Mouse (Mus musculus): Measurements from ENCODE around the gene Stat5a. TPM values are rescaled to one million over a fixed set of nuclear protein-coding genes. Genes with fewer than 3 reads are reported as not detected.

Gene Stat5a
- polyA plus RNA-seq, 1 experiment from 2014 or later = 5.7 TPM

DNA sequence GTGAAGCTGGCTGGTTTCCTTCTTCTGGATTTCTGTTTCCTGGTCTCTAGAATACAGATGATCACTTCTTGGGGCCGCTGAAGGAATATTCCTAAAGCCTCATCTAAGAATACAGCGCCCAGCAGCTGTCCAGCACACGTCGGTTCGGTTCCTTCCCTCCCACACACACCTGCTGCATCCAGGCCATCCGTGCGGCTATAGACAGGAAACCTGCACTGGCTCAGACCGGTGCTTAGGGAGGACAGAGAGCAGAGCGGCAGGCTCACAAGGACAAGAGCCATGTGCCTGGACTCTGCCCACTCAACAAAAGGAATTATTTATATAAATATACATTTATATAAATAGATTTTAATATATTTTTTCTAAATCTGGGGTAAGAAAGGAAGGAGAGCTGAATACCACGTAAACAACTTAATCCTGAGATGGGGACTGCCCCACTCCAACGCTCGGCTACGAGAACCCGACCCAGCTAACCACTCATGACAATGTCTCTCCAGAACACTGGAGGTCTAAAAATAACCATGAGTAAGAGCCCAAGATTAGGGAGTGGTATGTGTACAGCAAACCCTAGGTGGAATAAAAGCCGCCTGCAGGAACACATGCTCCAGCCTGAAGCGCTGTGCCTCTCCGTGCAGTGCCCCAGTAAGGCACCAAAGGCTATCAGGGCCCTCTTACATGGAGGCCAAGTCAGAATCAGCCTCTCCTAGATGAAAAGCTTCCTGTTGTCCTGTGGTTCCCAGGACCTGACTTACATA lies 53.4 kb downstream of the Stat5a start:
- Histone ChIP-seq H3K36me3 (peaks cover 26% of the 10 kb centered on the region), H3K4me2 (replicated peaks) (no peak overlapping the region), H3K27me3 (no peaks in the 10 kb centered on the region), H3K9me3 (peaks cover 8% of the 10 kb centered on the region; the same call in 1 of the 2 replicates), H3K9ac (no peak overlapping the region), H3K4me3 (no peak overlapping the region), H3K27ac (no peak overlapping the region), H3K4me1 (no peaks in the 10 kb centered on the region)
- no peak for ATAC-seq (ENCODE audit: low FRiP score, low read depth)
- WGBS = 87% methylated on average over 17 of the region's 17 CpGs

DNA sequence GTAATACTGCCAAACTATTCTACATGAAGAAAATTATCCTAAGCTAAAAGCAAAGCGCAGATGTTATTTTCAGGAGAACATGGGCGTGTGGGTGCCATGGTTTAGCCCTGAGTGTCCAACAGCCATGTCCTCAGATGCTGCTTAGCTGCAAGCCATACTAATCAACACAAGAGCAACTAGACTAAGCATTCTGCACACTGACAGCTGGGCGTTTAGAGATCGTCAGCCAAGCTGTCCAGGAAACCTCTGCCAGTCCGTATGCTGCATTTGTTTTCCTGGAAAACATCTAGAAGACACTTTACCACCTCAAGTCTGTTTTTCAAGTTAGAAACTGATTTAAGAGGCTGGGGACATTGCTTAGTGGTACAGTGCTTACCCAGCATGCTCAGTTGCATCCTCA lies 55.3 kb downstream of the Stat5a start:
- peaks cover 20% of the 10 kb centered on the region for H3K36me3 ChIP-seq
- ATAC-seq (ENCODE audit: low FRiP score, low read depth) = no peak
- H3K4me1 ChIP-seq = no peaks in the 10 kb centered on the region
- H3K9ac ChIP-seq = no peak overlapping the region
- no peak overlapping the region for H3K4me2 ChIP-seq (replicated peaks)
- H3K27ac ChIP-seq = no peak overlapping the region
- H3K4me3 ChIP-seq = no peak overlapping the region
- 78% methylated on average over 5 of the region's 5 CpGs for WGBS
- no peaks in the 10 kb centered on the region for H3K27me3 ChIP-seq
- peaks cover 8% of the 10 kb centered on the region; the same call in 1 of the 2 replicates for H3K9me3 ChIP-seq

DNA sequence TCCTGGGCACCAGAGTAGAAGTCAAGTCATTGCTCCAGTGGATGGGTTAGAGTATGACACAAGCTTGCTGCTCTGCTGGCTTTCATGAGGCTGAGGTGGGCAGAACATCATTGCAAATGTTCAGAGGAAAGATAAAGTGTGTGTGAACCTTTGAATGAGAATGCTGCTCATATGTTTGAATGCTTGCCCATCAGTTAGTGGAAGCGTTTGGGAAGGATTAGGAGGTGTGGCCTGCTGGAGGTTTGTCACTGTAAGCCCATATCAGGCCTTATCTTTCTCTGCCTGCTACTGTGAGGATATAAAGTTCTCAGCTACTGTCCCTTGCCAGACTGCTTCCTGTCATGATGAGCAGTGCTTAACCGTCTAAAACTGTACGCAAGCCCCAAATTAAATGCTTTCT lies 55.9 kb downstream of the Stat5a start:
- WGBS = 91% methylated on average over 3 of the region's 3 CpGs
- Histone ChIP-seq H3K36me3 (peaks cover 20% of the 10 kb centered on the region), H3K27ac (no peak overlapping the region), H3K4me3 (no peak overlapping the region), H3K9ac (no peak overlapping the region), H3K27me3 (no peaks in the 10 kb centered on the region), H3K4me2 (replicated peaks) (no peak overlapping the region), H3K4me1 (no peaks in the 10 kb centered on the region), H3K9me3 (peaks cover 8% of the 10 kb centered on the region; the same call in 1 of the 2 replicates)
- no peak for ATAC-seq (ENCODE audit: low FRiP score, low read depth)

DNA sequence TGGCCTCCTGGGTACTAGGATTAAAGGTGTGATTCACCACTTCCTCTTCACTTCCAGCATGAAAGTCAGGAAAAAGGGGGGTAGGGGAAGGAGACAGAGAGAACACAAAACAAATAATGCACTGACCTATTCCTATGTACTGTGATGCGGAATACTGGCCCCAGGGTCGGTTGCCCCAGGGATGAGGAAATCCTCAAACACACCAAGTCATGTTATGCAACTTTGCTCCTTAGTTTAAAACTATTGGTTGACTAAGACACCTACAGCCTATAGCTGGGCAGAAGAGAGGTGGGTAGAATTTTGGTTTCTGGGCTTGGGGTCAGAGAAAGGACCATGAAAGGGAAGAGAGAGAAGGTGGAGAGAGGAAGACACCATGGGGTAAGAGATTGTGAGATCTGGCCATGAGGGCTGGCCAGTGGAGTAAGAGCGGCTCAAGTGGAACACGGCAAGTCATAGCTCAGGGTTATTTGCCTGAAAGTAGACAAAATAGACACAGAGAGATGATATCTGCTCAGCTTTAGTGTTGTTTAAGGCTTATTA lies 57.4 kb downstream of the Stat5a start:
- 87% methylated on average over 4 of the region's 4 CpGs for WGBS
- Histone ChIP-seq H3K27me3 (no peaks in the 10 kb centered on the region), H3K4me1 (no peaks in the 10 kb centered on the region), H3K9ac (no peak overlapping the region), H3K36me3 (peaks cover 12% of the 10 kb centered on the region; the same call in 1 of the 2 replicates), H3K27ac (no peak overlapping the region), H3K4me3 (no peak overlapping the region), H3K4me2 (replicated peaks) (no peak overlapping the region), H3K9me3 (peaks cover 8% of the 10 kb centered on the region; the same call in 1 of the 2 replicates)
- ATAC-seq (ENCODE audit: low FRiP score, low read depth) = no peak

DNA sequence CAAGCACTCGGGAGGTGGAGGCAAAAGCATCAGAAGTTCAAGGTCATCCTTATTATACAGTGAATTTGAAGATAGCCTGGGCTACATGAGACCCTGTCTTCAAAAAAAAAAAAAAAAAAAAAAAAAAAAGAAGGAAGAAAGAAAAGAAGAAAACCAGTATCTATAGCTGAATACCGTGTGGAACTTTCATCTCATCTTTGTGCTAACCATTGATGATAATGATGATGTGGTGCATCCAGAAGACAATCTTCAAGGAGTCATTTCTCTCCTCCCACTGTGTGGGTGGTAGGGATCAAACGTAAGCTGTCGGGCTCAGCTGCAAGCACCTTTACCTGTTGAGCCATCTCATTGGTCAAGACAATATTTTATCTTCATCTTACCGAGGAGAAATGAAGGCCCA lies 58.9 kb downstream of the Stat5a start:
- Histone ChIP-seq H3K9me3 (peaks cover 8% of the 10 kb centered on the region; the same call in 1 of the 2 replicates), H3K27ac (no peak overlapping the region), H3K27me3 (no peaks in the 10 kb centered on the region), H3K9ac (no peak overlapping the region), H3K4me1 (no peaks in the 10 kb centered on the region), H3K4me3 (no peak overlapping the region), H3K4me2 (replicated peaks) (no peak overlapping the region), H3K36me3 (peaks cover 12% of the 10 kb centered on the region; the same call in 1 of the 2 replicates)
- no peak for ATAC-seq (ENCODE audit: low FRiP score, low read depth)
- WGBS = 93% methylated on average over 5 of the region's 5 CpGs

DNA sequence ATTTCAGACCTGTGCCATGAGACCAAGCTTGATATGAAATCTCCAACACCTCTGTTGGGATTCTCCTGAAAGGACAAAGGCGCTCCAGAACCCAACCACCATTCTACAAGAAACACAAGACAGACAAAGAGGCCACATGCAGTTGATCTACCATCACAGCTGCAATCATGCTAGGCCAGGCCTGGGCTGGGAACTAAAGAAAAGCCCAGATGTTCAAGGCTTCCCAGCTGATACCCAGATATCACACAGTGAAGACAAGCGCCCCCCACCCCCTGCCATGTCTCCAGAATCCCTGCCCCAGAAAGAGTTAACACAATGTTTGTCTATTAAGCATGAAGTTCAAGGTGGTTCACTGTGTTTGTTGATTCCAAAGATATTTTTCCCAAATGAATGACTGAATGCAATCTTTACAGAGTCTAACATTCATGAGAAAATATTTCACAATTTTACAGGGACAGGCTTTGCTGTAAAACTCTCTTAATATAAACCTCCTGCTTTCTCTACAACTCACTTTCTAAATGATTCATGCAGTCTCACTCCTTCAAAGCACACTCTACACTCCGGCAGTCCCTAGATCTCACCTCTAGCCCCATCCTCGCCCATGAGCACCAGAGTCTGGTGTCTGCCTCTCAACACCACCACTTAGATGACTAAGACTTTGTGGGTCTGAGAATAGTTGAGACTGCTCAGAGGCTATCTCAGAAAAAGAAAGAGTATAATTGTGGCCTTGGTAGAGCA lies 61.9 kb downstream of the Stat5a start:
- no peaks in the 10 kb centered on the region for H3K4me1 ChIP-seq
- H3K9me3 ChIP-seq = no peaks in the 10 kb centered on the region
- no peak overlapping the region for H3K9ac ChIP-seq
- H3K27me3 ChIP-seq = no peaks in the 10 kb centered on the region
- H3K36me3 ChIP-seq = peaks cover 12% of the 10 kb centered on the region
- WGBS = 89% methylated on average over 4 of the region's 4 CpGs
- ATAC-seq (ENCODE audit: low FRiP score, low read depth) = no peak
- H3K4me3 ChIP-seq = no peak overlapping the region
- no peak overlapping the region for H3K27ac ChIP-seq
- no peak overlapping the region for H3K4me2 ChIP-seq (replicated peaks)

DNA sequence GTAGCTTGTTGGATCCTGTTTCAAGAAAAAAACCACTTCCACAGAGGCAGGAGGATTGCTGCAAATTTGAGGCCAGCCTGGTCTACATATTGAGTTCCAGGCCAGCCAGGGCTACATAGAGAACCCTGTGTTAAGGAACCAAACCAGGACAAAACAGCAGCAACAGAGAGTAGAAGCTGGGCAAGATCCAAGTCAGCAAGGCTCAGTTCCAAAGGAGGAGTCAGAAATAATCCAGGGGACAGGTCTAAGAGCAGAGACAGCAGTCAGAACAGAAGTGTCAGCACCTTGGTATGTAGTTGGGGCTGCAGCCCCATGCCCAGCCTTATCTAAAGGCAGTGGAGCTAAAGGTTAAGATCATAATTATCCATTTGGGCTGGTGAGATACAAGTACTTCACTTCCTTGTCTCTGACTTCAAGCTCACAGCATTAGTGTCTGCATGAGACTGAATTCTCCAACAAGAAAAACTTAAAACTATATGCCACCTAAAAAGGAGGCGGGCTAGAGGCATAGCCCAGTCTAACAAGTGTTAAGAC lies 65.3 kb downstream of the Stat5a start:
- Histone ChIP-seq H3K27ac (no peak overlapping the region), H3K36me3 (no peaks in the 10 kb centered on the region; the same call in 1 of the 2 replicates), H3K4me2 (replicated peaks) (no peak overlapping the region), H3K27me3 (no peaks in the 10 kb centered on the region), H3K9me3 (no peaks in the 10 kb centered on the region), H3K4me1 (no peaks in the 10 kb centered on the region), H3K9ac (no peak overlapping the region), H3K4me3 (no peak overlapping the region)
- 91% methylated on average over 1 of the region's 1 CpGs for WGBS
- no peak for ATAC-seq (ENCODE audit: low FRiP score, low read depth)

DNA sequence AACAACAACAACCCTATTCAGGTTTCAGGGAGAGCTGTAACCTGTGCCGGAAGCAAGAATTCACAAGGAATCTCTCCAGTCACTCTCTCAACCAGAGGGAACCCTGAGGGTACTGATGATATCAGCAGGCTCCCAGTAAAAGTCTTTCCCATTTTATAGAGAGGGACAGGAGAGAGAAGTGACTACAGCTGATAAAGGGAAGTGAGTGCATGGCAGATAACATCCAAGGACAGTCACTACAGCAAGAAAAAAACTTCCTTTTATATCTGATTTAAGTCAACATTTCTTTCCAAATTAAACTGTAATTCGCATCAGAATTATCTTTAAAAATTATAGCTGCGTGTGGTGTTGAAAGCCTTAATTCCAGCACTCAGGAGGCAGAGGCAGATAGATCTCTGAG lies 68.2 kb downstream of the Stat5a start:
- Histone ChIP-seq H3K9ac (no peak overlapping the region), H3K27ac (no peak overlapping the region), H3K4me3 (no peak overlapping the region), H3K4me2 (replicated peaks) (no peak overlapping the region), H3K27me3 (no peaks in the 10 kb centered on the region), H3K36me3 (no peaks in the 10 kb centered on the region; the same call in 1 of the 2 replicates), H3K9me3 (no peaks in the 10 kb centered on the region), H3K4me1 (peaks cover 17% of the 10 kb centered on the region; the same call in 1 of the 2 replicates)
- ATAC-seq (ENCODE audit: low FRiP score, low read depth) = no peak
- 79% methylated on average over 3 of the region's 3 CpGs for WGBS

DNA sequence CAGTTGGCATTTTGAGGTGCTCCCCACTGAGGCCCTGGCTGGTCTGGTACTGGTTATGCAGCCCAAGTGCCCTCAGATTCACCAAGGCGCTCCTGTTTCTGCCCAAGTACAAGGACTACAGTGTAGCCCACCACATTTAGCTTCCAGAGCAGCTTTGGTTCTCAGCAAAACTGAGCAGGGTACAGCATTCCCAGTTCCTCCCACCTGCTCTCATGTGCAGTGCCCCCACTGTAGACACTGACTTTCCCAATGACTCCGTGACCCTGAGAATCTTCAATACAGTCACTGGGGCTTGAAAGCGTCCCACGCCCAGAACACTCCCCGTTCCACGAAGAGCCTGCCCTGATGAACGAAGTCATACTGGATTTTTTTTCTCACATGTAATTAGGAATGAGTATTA lies 71.5 kb downstream of the Stat5a start:
- WGBS = 77% methylated on average over 7 of the region's 7 CpGs
- H3K27ac ChIP-seq = no peak overlapping the region
- H3K9ac ChIP-seq = no peak overlapping the region
- peaks cover 17% of the 10 kb centered on the region; the same call in 1 of the 2 replicates for H3K4me1 ChIP-seq
- H3K4me3 ChIP-seq = no peak overlapping the region
- H3K36me3 ChIP-seq = 0 out of 2 replicates have a peak, but pooled peaks cover 4% of the 10 kb centered on the region
- ATAC-seq (ENCODE audit: low FRiP score, low read depth) = no peak
- no peaks in the 10 kb centered on the region for H3K9me3 ChIP-seq
- H3K27me3 ChIP-seq = no peaks in the 10 kb centered on the region
- no peak overlapping the region for H3K4me2 ChIP-seq (replicated peaks)

DNA sequence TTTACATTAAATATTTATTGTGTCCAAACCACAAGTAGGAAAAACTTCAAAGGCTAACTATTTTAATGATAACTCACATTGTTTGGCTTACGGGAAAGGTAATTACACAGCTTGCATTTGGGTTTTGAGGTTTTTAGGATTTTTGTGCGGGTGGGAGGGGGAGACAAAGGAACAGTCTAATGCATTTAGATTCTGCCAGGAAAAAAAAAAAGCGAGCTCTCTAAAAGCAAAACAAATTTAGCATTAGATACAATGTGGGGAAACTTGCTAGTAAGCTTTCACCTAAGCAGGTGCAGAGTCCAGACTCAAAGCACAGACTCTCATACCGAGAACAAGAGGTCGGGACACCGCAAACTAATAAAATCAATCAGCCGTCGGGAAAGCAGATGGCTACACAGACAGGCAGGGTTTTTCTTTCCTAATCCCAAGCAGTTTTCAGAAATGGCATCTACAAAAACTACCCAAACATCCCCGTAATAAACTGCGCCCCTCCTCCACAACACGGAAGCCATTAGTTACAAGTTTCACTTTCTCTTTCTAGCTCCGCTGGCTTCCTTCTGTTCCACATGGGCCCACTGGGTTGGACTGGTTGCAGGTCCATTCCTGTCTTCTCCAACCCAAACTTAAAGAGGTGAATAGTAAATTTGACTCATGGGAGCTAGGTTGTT lies 72.2 kb downstream of the Stat5a start:
- H3K4me1 ChIP-seq = peaks cover 19% of the 10 kb centered on the region; the same call in 1 of the 2 replicates
- 0 out of 2 replicates have a peak, but pooled peaks cover 4% of the 10 kb centered on the region for H3K36me3 ChIP-seq
- H3K4me3 ChIP-seq = peak overlapping the region; percentile 32
- ATAC-seq (ENCODE audit: low FRiP score, low read depth) = no peak
- no peaks in the 10 kb centered on the region for H3K27me3 ChIP-seq
- 38% methylated on average over 12 of the region's 12 CpGs for WGBS
- no peaks in the 10 kb centered on the region for H3K9me3 ChIP-seq
- H3K4me2 ChIP-seq (replicated peaks) = peak overlapping the region; percentile 54
- H3K9ac ChIP-seq = no peak overlapping the region; the same call in 1 of the 2 replicates
- H3K27ac ChIP-seq = no peak overlapping the region
